Mouse (Mus musculus) heart, embryonic 11.5 days (tissue): ENCODE measurements at regions not wholly inside any gene's neighbourhood (a gene's known extent, or its start where the extent isn't known, plus 50 kb on each side); places are given as distances from the start of the nearest gene placed in this dataset.

Experiments used
- ATAC-seq: fragments of 200-750 bp; cut with Nextera tagmentation; replicated peaks from 2 replicates; pipeline ENCODE4 v1.8.0; 2017; ENCODE audit warnings: moderate library complexity; ENCODE audit not compliant: insufficient number of reproducible peaks, low FRiP score, low TSS enrichment
- H3K27ac ChIP-seq: fragments of 300-500 bp; sonication (generic); 2 replicates; pipeline ENCODE4 v1.5.1; 2014; ENCODE audit warnings: mild to moderate bottlenecking, low read depth, low read length
- H3K27me3 ChIP-seq: fragments of 300-500 bp; sonication (generic); 2 replicates; pipeline ENCODE4 v1.6.1; 2014; ENCODE audit warnings: mild to moderate bottlenecking, low read length, mixed read lengths; ENCODE audit not compliant: control insufficient read depth, insufficient read depth
- H3K36me3 ChIP-seq: fragments of 300-500 bp; sonication (generic); 2 replicates; pipeline ENCODE4 v1.6.1; 2014; ENCODE audit warnings: mild to moderate bottlenecking, low read length, moderate library complexity, mixed read lengths; ENCODE audit not compliant: control insufficient read depth, insufficient read depth
- H3K4me1 ChIP-seq: fragments of 300-500 bp; sonication (generic); 2 replicates; pipeline ENCODE4 v1.6.1; 2014; ENCODE audit warnings: low read length; ENCODE audit not compliant: control insufficient read depth, insufficient read depth
- H3K4me2 ChIP-seq: fragments of 300-500 bp; sonication (generic); 2 replicates; pipeline ENCODE4 v1.6.1; 2014; ENCODE audit warnings: mild to moderate bottlenecking, moderate library complexity
- H3K4me3 ChIP-seq: fragments of 300-500 bp; sonication (generic); 2 replicates; pipeline ENCODE4 v1.5.1; 2014; ENCODE audit warnings: low read depth, low read length
- H3K9ac ChIP-seq: fragments of 300-500 bp; sonication (generic); 2 replicates; pipeline ENCODE4 v1.6.1; 2014; ENCODE audit warnings: mild to moderate bottlenecking, low read depth, low read length, moderate library complexity
- H3K9me3 ChIP-seq: fragments of 300-500 bp; sonication (generic); replicated peaks from 2 replicates; pipeline ENCODE4 v1.6.1; 2016; ENCODE audit warnings: low read length; ENCODE audit not compliant: control insufficient read depth
- WGBS: fragments of 180-500 bp; shearing (Covaris S2); extraction: QIAGEN DNeasy Blood & Tissue Kit; methylation state at CpG from one replicate; pipeline ENCODE4 v1.1.7; 2014; ENCODE audit not compliant: insufficient replicate concordance; 5-methylcytosine and 5-hydroxymethylcytosine counted together

DNA sequence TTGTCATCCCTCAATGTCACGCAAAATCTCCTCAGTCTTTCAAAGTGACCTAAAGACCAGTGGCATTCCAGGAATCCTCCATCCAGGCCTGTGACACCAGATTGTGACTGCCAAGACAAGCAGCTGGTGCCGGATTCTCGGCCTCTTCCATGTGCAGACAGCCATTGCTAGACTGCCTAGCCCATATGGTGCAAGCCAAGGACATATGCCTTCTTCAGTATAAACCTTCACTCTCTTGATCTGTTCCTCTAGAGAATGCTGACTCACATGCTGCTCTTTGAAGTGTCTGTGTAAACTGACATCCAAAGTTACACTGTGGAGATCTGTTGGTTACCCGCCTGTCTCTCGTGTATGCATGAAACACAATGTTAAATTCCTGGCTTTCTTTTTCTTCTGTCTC is 589.4 kb upstream of the Kdm8 start:
- 67% methylated on average over 5 of the region's 5 CpGs for WGBS
- Histone ChIP-seq H3K36me3 (no peaks in the 10 kb centered on the region), H3K27me3 (no peaks in the 10 kb centered on the region), H3K9me3 (no peaks in the 10 kb centered on the region), H3K27ac (no peak overlapping the region), H3K4me3 (no peak overlapping the region), H3K9ac (no peak overlapping the region), H3K4me2 (no peak overlapping the region), H3K4me1 (no peaks in the 10 kb centered on the region)
- ATAC-seq: no peak

DNA sequence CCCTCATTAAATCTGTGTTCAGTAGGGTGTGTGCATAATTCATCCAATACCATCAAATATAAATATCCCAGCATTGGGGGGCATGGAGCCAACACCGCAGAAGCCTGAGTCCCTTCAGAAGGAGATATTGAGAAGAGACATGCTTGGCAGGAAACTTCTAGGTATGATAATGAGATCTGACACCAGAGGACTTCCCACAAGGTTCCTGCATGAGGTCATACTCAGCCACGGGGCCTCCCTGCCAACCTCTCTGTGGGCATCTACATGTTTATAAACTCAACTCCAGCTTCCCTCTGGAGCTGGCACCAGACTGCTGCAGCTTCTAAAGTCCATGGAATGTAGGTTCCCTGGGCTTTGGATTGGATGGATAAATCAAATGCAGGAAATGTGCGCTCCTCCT is 587.4 kb upstream of the Kdm8 start:
- H3K27me3 ChIP-seq: no peaks in the 10 kb centered on the region
- no peak overlapping the region for H3K4me3 ChIP-seq
- 80% methylated on average over 3 of the region's 3 CpGs for WGBS
- no peaks in the 10 kb centered on the region for H3K36me3 ChIP-seq
- H3K4me2 ChIP-seq: no peak overlapping the region
- ATAC-seq: no peak
- H3K9ac ChIP-seq: no peak overlapping the region
- no peak overlapping the region for H3K27ac ChIP-seq
- peaks cover 2% of the 10 kb centered on the region; the same call in 1 of the 2 replicates for H3K9me3 ChIP-seq
- no peaks in the 10 kb centered on the region for H3K4me1 ChIP-seq

DNA sequence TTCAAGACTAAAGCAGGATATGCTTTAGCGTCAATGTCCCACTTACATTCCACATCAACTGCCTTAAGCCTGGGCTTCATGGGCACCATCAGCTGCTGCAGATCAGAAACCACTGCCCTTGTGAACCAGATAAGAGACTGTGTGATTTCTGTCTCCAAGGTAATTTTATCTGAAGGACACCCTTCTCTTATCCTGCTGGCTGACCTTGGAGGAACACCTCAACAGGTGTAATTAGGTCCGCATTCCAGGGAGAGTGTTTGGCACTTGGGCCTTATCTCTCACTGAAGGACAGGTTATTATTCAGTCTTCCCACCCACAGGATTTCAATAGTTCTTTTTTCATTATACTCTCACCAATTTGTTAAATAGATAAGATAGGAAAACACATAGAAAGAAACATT is 583.1 kb upstream of the Kdm8 start:
- Histone ChIP-seq H3K4me1 (no peaks in the 10 kb centered on the region), H3K4me3 (no peak overlapping the region), H3K9me3 (peaks cover 9% of the 10 kb centered on the region), H3K4me2 (no peak overlapping the region), H3K9ac (no peak overlapping the region), H3K27me3 (no peaks in the 10 kb centered on the region), H3K27ac (no peak overlapping the region), H3K36me3 (no peaks in the 10 kb centered on the region)
- ATAC-seq: no peak
- WGBS: 75% methylated on average over 2 of the region's 2 CpGs

DNA sequence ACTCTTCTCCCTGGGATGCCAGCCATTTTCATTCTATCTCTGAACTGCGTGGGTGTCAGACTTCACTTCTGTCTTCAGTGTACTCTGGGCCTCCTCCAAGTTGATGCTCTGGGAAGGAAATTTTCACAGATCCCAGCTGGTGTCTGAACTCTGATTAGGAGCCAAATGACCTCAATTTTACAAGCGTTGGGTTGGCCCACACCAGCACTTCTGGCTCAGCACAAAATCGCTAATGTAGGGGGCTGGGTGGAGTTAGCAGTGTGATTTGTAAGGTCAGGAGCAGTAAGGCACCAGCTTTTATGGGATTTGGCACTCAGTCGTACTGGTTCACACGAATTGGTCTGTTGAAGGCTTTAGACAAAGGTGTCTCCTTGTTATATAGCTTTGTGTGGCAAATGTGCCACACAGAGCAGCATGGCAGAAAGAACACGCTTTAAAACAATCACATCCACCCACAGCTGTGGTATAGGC is 576.3 kb upstream of the Kdm8 start:
- 58% methylated on average over 6 of the region's 6 CpGs for WGBS
- H3K9ac ChIP-seq: no peak overlapping the region

DNA sequence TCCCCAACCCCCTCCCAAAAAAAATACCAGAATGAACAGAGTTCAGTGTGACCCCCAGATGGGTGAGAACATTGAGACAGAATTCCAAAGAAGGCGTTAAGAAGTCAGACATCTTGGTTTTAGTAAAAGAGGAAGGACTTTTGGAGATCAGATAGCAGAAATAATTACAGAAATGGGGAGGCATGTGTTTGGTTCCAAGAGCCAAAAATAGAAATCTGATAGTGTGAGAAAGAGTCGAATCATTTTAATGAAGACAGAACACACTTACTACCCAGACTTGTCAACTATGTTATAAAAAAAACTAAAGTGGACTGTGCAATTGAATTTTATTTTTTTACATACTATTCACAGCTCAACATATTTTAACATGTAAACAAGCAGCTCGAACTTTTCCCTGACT is 575.9 kb upstream of the Kdm8 start:
- Histone ChIP-seq H3K4me1 (no peaks in the 10 kb centered on the region), H3K36me3 (no peaks in the 10 kb centered on the region), H3K9me3 (no peaks in the 10 kb centered on the region), H3K27ac (no peak overlapping the region), H3K4me3 (no peak overlapping the region), H3K4me2 (no peak overlapping the region), H3K9ac (no peak overlapping the region), H3K27me3 (no peaks in the 10 kb centered on the region)
- 57% methylated on average over 3 of the region's 3 CpGs for WGBS
- no peak for ATAC-seq

More for the DNA sequence above, 576.3 kb upstream of the Kdm8 start:
- Histone ChIP-seq H3K4me1 (no peaks in the 10 kb centered on the region), H3K4me2 (no peak overlapping the region), H3K4me3 (no peak overlapping the region), H3K27ac (no peak overlapping the region), H3K9me3 (no peaks in the 10 kb centered on the region), H3K27me3 (no peaks in the 10 kb centered on the region), H3K36me3 (no peaks in the 10 kb centered on the region)
- ATAC-seq: no peak

DNA sequence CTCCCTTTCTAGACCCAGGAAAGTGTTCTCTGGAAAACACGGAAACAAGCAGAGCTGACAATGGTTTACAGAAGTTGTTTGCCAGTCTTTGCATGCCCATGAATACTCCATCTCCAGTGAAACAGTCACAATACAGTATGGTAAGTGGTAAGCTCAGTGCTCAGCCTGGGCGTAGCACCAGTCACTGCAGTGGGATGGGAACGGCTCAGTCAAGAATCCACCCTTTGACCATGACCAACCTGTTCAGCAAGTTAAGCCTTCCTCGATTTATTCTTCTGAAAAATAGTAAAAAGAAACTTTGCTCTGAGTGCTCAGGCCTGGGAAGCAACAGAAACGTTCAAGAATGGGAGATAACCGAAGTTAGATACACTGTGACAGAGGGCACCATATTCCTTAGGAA is 563.7 kb upstream of the Kdm8 start:
- no peaks in the 10 kb centered on the region for H3K4me1 ChIP-seq
- ATAC-seq: no peak
- WGBS: 72% methylated on average over 6 of the region's 6 CpGs

DNA sequence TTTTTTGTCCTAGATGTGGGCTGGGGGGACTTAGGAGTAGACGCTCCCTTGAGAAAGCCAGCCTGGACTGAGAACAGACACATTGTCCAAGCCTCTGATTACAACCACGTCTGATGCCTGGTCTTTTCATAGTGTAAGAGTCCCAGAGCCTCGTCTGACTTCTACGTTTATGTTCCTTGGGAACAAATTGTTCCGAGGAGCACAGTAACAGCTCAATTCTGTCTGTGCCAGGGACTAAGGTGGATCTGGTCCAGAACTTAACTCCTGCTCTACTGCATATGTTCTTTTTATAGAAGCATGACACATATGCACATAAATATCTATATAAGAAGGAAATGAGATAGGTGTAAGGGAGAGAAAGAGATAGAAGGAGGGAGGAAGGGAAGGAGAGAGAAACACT is 537.2 kb upstream of the Kdm8 start:
- Histone ChIP-seq H3K27ac (no peak overlapping the region), H3K4me2 (no peak overlapping the region), H3K27me3 (no peaks in the 10 kb centered on the region), H3K36me3 (no peaks in the 10 kb centered on the region), H3K9me3 (peaks cover 7% of the 10 kb centered on the region; the same call in 1 of the 2 replicates), H3K4me3 (no peak overlapping the region), H3K4me1 (no peaks in the 10 kb centered on the region), H3K9ac (no peak overlapping the region)
- ATAC-seq: no peak
- WGBS: 63% methylated on average over 5 of the region's 5 CpGs

More for the DNA sequence above, 563.7 kb upstream of the Kdm8 start:
- Histone ChIP-seq H3K4me3 (no peak overlapping the region), H3K27me3 (no peaks in the 10 kb centered on the region), H3K4me2 (no peak overlapping the region), H3K9ac (no peak overlapping the region), H3K27ac (no peak overlapping the region), H3K9me3 (no peaks in the 10 kb centered on the region), H3K36me3 (no peaks in the 10 kb centered on the region)

DNA sequence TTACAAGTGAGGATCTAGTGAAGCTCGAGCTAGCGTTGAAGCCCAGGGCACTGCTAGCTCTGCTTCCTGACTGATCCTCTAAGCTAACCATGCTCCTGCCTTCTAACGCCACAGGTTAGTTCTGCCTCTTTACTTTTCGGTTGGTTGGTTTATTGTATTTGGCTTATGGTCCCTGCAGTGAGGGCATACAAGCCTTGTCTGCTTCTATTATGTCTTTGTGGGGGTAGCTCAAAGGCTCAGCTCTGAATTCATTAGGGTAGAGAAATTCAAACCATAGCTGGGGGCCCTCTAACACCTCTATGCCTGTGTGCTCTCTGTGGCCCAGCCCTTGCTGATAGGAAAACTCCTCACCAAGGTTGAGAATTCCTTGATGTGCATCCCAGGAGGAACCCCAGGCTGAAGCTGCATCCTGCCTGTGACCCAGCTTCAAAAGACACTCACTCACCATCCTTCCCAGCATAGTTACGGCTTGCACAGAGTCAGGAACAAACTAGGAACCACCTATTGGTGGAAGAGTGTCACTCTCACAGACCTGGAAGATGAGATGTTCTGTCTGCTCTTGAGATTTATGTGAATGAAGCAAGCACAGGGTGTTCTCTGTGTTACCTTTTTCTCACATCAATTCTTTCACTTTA is 536.7 kb upstream of the Kdm8 start:
- H3K9ac ChIP-seq: no peak overlapping the region
- no peak overlapping the region for H3K27ac ChIP-seq
- no peak for ATAC-seq
- WGBS: 80% methylated on average over 5 of the region's 5 CpGs
- no peaks in the 10 kb centered on the region for H3K4me1 ChIP-seq
- no peaks in the 10 kb centered on the region for H3K27me3 ChIP-seq
- no peak overlapping the region for H3K4me3 ChIP-seq
- H3K36me3 ChIP-seq: no peaks in the 10 kb centered on the region
- H3K4me2 ChIP-seq: no peak overlapping the region
- peaks cover 7% of the 10 kb centered on the region; the same call in 1 of the 2 replicates for H3K9me3 ChIP-seq

DNA sequence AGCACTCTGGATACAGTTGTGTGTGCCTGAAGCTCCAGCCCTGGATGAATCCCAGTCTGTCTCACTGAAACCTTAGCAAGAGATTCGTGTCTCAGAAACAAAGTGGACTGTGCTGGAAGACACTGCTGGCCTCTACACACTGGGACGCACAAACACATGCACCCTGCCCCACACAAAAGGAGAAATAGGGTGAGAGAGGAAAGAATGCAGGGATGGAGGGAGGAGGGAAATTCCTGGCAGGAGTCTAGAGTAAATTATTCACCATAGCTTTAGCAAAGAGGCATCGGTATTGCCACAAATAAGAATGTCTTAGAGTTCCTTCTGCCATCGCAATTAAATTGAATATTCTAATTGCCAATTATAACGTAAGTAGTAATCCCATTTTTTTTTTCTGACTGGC is 530.4 kb upstream of the Kdm8 start:
- H3K4me3 ChIP-seq: no peak overlapping the region
- H3K4me1 ChIP-seq: no peaks in the 10 kb centered on the region
- no peaks in the 10 kb centered on the region for H3K27me3 ChIP-seq
- H3K27ac ChIP-seq: no peak overlapping the region
- no peaks in the 10 kb centered on the region for H3K36me3 ChIP-seq
- WGBS: 85% methylated on average over 5 of the region's 5 CpGs
- H3K9me3 ChIP-seq: no peaks in the 10 kb centered on the region
- ATAC-seq: no peak
- no peak overlapping the region for H3K9ac ChIP-seq
- no peak overlapping the region for H3K4me2 ChIP-seq
